Mouse (Mus musculus) kidney, embryonic 16.5 days (tissue): ENCODE data around the gene Dcaf6. TPM values are rescaled to one million over a fixed set of nuclear protein-coding genes. Genes with fewer than 3 reads are reported as not detected.

Source experiments
- ATAC-seq: fragments of 200-750 bp; cut with Nextera tagmentation; 2 replicates; pipeline ENCODE4 v1.8.0; 2017; ENCODE audit warnings: moderate TSS enrichment; ENCODE audit not compliant: low FRiP score, low TSS enrichment
- H3K27ac ChIP-seq: fragments of 300-500 bp; sonication (generic); 2 replicates; pipeline ENCODE4 v1.5.1; 2014; ENCODE audit warnings: low read length
- H3K27me3 ChIP-seq: fragments of 300-500 bp; sonication (generic); 2 replicates; pipeline ENCODE4 v1.6.1; 2014; ENCODE audit warnings: low read length, control low read depth, mixed read lengths; ENCODE audit not compliant: insufficient read depth
- H3K36me3 ChIP-seq: fragments of 300-500 bp; sonication (generic); 2 replicates; pipeline ENCODE4 v1.6.1; 2014; ENCODE audit warnings: low read length, control low read depth, mixed read lengths; ENCODE audit not compliant: insufficient read depth
- H3K4me1 ChIP-seq: fragments of 300-500 bp; sonication (generic); 2 replicates; pipeline ENCODE4 v1.6.1; 2014; ENCODE audit warnings: low read length, control low read depth, mixed read lengths; ENCODE audit not compliant: insufficient read depth
- H3K4me2 ChIP-seq: fragments of 300-500 bp; sonication (generic); replicated peaks from 2 replicates; pipeline ENCODE4 v1.6.1; 2014; ENCODE audit warnings: low read depth, low read length
- H3K4me3 ChIP-seq: fragments of 300-500 bp; sonication (generic); 2 replicates; pipeline ENCODE4 v1.5.1; 2014; ENCODE audit warnings: mild to moderate bottlenecking, low read length
- H3K9ac ChIP-seq: fragments of 300-500 bp; sonication (generic); replicated peaks from 2 replicates; pipeline ENCODE4 v1.6.1; 2014; ENCODE audit warnings: low read length
- H3K9me3 ChIP-seq: fragments of 300-500 bp; sonication (generic); 2 replicates; pipeline ENCODE4 v1.6.1; 2016; ENCODE audit warnings: low read length, control low read depth
- WGBS: fragments of 180-500 bp; shearing (Covaris S2); extraction: QIAGEN DNeasy Blood & Tissue Kit; methylation state at CpG from one replicate; pipeline ENCODE4 v1.1.7; 2014; 5-methylcytosine and 5-hydroxymethylcytosine counted together
- polyA plus RNA-seq: library from polyadenylated mRNA; unstranded; fragments of >200 nt; fragmentation: Nextera tagmentation; extraction: Ambion mirVana; gene quantifications from 2 replicates; pipeline ENCODE4 v1.2.1, GENCODE M21; 2015

The Dcaf6 gene
- polyA plus RNA-seq, 1 experiment from 2014 or later: 21.1 TPM

GRCm38 (mm10) chr1:165438289-165439021, 21.8 kb downstream of the Dcaf6 start:
- no peak for ATAC-seq
- Histone ChIP-seq H3K27ac (no peak overlapping the region), H3K4me3 (no peak overlapping the region), H3K4me1 (no peaks in the 10 kb centered on the region), H3K9ac (no peak overlapping the region), H3K9me3 (peaks cover 11% of the 10 kb centered on the region; the same call in 1 of the 2 replicates), H3K4me2 (no peak overlapping the region), H3K27me3 (no peaks in the 10 kb centered on the region), H3K36me3 (0 out of 2 replicates have a peak, but pooled peaks cover 3% of the 10 kb centered on the region)
- WGBS: 95% methylated on average over 1 of the region's 1 CpGs

- no peak overlapping the region for H3K4me2 ChIP-seq
- peaks cover 11% of the 10 kb centered on the region; the same call in 1 of the 2 replicates for H3K9me3 ChIP-seq
- no peak overlapping the region for H3K4me3 ChIP-seq
- no peak for ATAC-seq
- H3K36me3 ChIP-seq: 0 out of 2 replicates have a peak, but pooled peaks cover 3% of the 10 kb centered on the region
- no peak overlapping the region for H3K27ac ChIP-seq
- no peak overlapping the region for H3K9ac ChIP-seq
- H3K27me3 ChIP-seq: no peaks in the 10 kb centered on the region
- no peaks in the 10 kb centered on the region for H3K4me1 ChIP-seq
- 90% methylated on average over 1 of the region's 1 CpGs for WGBS
Measured at GRCm38 (mm10) chr1:165432883-165433282, 27.4 kb downstream of the Dcaf6 start.

GRCm38 (mm10) chr1:165426254-165426653, 34.0 kb downstream of the Dcaf6 start:
- ATAC-seq: no peak
- WGBS: 94% methylated on average over 2 of the region's 2 CpGs
- no peak overlapping the region for H3K9ac ChIP-seq

GRCm38 (mm10) chr1:165421357-165421915, 38.8 kb downstream of the Dcaf6 start:
- Histone ChIP-seq H3K9me3 (no peaks in the 10 kb centered on the region), H3K36me3 (no peaks in the 10 kb centered on the region), H3K9ac (no peak overlapping the region), H3K27ac (no peak overlapping the region), H3K4me1 (no peaks in the 10 kb centered on the region), H3K4me2 (no peak overlapping the region), H3K4me3 (no peak overlapping the region), H3K27me3 (no peaks in the 10 kb centered on the region)
- no peak for ATAC-seq
- WGBS: 75% methylated on average over 7 of the region's 7 CpGs

More at GRCm38 (mm10) chr1:165426254-165426653, 34.0 kb downstream of the Dcaf6 start:
- H3K4me2 ChIP-seq: no peak overlapping the region
- H3K9me3 ChIP-seq: no peaks in the 10 kb centered on the region
- no peak overlapping the region for H3K27ac ChIP-seq
- no peak overlapping the region for H3K4me3 ChIP-seq
- H3K4me1 ChIP-seq: no peaks in the 10 kb centered on the region
- no peaks in the 10 kb centered on the region for H3K36me3 ChIP-seq
- no peaks in the 10 kb centered on the region for H3K27me3 ChIP-seq

GRCm38 (mm10) chr1:165396401-165396805, 63.9 kb downstream of the Dcaf6 start:
- H3K27me3 ChIP-seq: no peaks in the 10 kb centered on the region
- no peaks in the 10 kb centered on the region for H3K4me1 ChIP-seq
- H3K27ac ChIP-seq: no peak overlapping the region
- H3K4me3 ChIP-seq: no peak overlapping the region
- no peak for ATAC-seq
- WGBS: 90% methylated on average over 2 of the region's 2 CpGs
- H3K4me2 ChIP-seq: no peak overlapping the region
- 0 out of 2 replicates have a peak, but pooled peaks cover 3% of the 10 kb centered on the region for H3K36me3 ChIP-seq
- no peak overlapping the region for H3K9ac ChIP-seq
- H3K9me3 ChIP-seq: no peaks in the 10 kb centered on the region

DNA sequence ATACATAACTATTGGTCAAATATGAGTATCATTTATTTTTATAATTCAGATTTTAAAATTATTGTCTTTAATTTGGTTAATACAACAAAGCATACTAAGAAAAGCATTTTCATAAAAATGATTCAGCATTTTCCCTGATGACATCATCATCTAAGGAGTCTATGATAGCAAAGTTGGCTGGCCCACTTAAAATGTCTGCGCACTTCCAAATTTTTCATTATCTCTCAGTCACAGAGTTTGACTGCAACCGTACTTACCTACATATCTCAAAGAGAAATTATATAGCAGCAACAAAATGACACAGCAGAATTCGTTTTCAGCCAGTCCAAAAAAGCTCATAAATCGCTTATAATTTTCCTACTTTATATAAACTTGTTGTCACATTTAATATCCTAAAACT, 64.3 kb downstream of the Dcaf6 start:
- WGBS: 91% methylated on average over 4 of the region's 4 CpGs
- Histone ChIP-seq H3K36me3 (0 out of 2 replicates have a peak, but pooled peaks cover 3% of the 10 kb centered on the region), H3K4me3 (no peak overlapping the region), H3K9ac (no peak overlapping the region), H3K4me2 (no peak overlapping the region), H3K27me3 (no peaks in the 10 kb centered on the region), H3K27ac (no peak overlapping the region), H3K9me3 (no peaks in the 10 kb centered on the region), H3K4me1 (no peaks in the 10 kb centered on the region)
- no peak for ATAC-seq

DNA sequence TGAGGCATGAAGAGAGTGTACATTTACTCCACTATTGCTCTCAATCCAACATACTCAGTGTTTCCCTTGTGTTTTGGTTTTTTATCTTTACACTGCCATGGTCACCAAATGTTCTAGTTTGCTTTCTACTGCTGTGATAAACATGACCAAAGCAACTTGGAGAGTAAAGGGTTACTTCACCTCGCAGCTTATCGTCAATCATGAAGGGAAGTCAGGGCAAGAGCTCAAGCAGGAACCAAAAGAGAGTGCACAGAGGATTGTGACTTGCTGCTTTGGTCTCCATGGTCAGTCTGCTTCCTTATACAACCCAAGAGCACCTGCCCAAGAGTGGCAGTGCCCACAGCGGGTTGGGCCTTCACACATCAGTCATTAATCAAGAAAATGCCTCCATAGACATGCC, 65.4 kb downstream of the Dcaf6 start:
- Histone ChIP-seq H3K9ac (no peak overlapping the region), H3K4me1 (no peaks in the 10 kb centered on the region), H3K27me3 (no peaks in the 10 kb centered on the region), H3K4me3 (no peak overlapping the region), H3K9me3 (no peaks in the 10 kb centered on the region), H3K4me2 (no peak overlapping the region), H3K27ac (no peak overlapping the region), H3K36me3 (no peaks in the 10 kb centered on the region)
- ATAC-seq: no peak
- WGBS: 59% methylated on average over 3 of the region's 3 CpGs

GRCm38 (mm10) chr1:165393033-165393432, 67.2 kb downstream of the Dcaf6 start:
- ATAC-seq: no peak
- Histone ChIP-seq H3K9me3 (no peaks in the 10 kb centered on the region), H3K4me1 (no peaks in the 10 kb centered on the region), H3K27ac (no peak overlapping the region), H3K36me3 (no peaks in the 10 kb centered on the region), H3K4me2 (no peak overlapping the region), H3K27me3 (no peaks in the 10 kb centered on the region), H3K9ac (no peak overlapping the region), H3K4me3 (no peak overlapping the region)
- WGBS: 76% methylated on average over 1 of the region's 1 CpGs

DNA sequence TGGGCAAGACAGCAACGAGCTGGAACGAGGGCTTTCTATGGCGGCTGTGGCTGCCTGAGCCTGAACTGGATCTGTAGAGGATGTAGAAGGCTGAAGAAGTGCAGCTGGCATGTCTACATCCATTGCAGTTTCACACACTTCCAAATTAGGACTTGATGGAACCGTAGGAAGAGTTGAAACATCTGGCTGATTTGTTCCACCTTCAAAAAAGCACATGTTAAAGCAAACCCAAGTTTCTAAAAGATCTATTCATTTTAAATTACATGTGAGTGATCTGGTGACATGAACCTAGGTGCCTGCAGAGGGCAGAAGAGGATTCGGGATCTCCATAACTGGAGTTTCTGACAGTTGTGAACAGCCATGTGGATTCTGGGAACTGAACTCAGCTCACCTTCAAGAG, 71.6 kb downstream of the Dcaf6 start:
- WGBS: 55% methylated on average over 5 of the region's 5 CpGs
- H3K4me2 ChIP-seq: no peak overlapping the region

GRCm38 (mm10) chr1:165386525-165386923, 73.8 kb downstream of the Dcaf6 start:
- no peak for ATAC-seq

More for the DNA sequence above, 71.6 kb downstream of the Dcaf6 start:
- no peaks in the 10 kb centered on the region for H3K27me3 ChIP-seq
- no peaks in the 10 kb centered on the region for H3K36me3 ChIP-seq
- no peaks in the 10 kb centered on the region for H3K9me3 ChIP-seq
- ATAC-seq: peak; percentile 35; the same call in 1 of the 2 replicates
- no peak overlapping the region for H3K4me3 ChIP-seq
- H3K4me1 ChIP-seq: no peaks in the 10 kb centered on the region
- no peak overlapping the region for H3K9ac ChIP-seq
- no peak overlapping the region for H3K27ac ChIP-seq

More at GRCm38 (mm10) chr1:165386525-165386923, 73.8 kb downstream of the Dcaf6 start:
- Histone ChIP-seq H3K9ac (no peak overlapping the region), H3K27ac (no peak overlapping the region), H3K4me3 (no peak overlapping the region), H3K4me2 (no peak overlapping the region), H3K36me3 (no peaks in the 10 kb centered on the region), H3K4me1 (no peaks in the 10 kb centered on the region), H3K9me3 (no peaks in the 10 kb centered on the region), H3K27me3 (no peaks in the 10 kb centered on the region)
- whole genome bisulfite sequencing: 75% methylated on average over 9 of the region's 9 CpGs
